Mouse (Mus musculus): ENCODE measurements around the gene Olfr1270. TPM values are rescaled to one million over a fixed set of nuclear protein-coding genes. Genes with fewer than 3 reads are reported as not detected.
"Not testable (repeated sequence)": the region's sequence is repeated elsewhere in the genome, so short reads cannot be mapped to it uniquely, and the experiment has no call there.

Gene Olfr1270
- not detected in 2 replicates for polyA plus RNA-seq (2016; fragmentation: Nextera tagmentation; extraction: Ambion mirVana)

DNA sequence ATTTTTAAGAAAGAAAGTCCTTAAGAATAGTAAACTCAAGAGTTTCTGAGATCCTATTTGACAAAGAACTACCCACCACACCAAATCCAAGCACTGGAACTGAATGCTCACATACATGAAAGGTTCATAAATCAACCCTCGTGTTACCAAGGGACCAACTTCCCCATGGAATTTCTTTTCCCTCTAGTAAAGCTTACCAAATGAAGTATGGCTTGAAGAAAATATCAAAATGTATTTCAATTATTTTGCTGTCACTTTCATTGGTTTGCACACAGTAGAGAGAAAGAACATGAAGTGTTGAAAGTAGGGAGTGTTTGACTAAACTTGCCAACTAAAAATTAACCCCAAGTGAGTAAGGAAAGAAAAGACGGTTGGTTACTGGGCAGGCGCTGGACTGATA, at the start of gene Olfr1270:
Gene Olfr1270, minus strand, starts transcription at position 101 of the 400 bp plus-strand sequence.
- no peaks in the 10 kb centered on the region for H3K4me1 ChIP-seq
- no peak within 1 kb of the TSS for H3K9ac ChIP-seq
- no peaks in the 10 kb centered on the region for H3K9me3 ChIP-seq
- H3K4me2 ChIP-seq (replicated peaks): no peak within 1 kb of the TSS
- no peak within 1 kb of the TSS for H3K4me3 ChIP-seq
- no peak for ATAC-seq (ENCODE audit: insufficient number of reproducible peaks, insufficient read depth, low FRiP score, low TSS enrichment)
- WGBS: 96% methylated on average over 3 of the region's 3 CpGs
- no peak within 1 kb of the TSS for H3K27ac ChIP-seq
- H3K36me3 ChIP-seq: no peaks in the 10 kb centered on the region
- H3K27me3 ChIP-seq: no peaks in the 10 kb centered on the region

DNA sequence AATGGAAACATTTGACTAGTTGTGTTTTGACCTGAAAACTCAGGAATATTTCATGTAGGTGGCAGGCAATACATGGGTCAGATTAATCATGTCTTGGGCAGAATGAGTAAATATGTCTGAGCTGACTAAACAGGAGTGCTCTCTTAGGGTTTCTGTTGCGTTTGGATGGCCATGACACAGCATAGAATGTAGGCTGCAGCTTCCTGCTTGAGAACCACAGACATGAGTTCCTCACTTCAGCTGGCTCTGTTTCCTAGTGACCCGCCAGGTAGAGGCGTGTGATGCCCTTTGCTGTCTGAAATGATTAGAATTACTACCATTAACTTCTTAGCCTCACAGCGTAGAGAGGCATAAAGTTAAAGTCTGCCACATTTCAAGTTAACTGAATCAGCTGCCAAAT, 46.7 kb upstream of the Olfr1270 start:
- H3K36me3 ChIP-seq; H3K27ac ChIP-seq; H3K9me3 ChIP-seq; H3K4me1 ChIP-seq; H3K4me2 ChIP-seq (replicated peaks); H3K27me3 ChIP-seq; H3K4me3 ChIP-seq; H3K9ac ChIP-seq; ATAC-seq (ENCODE audit: insufficient number of reproducible peaks, insufficient read depth, low FRiP score, low TSS enrichment): not testable (repeated sequence)
- WGBS: no CpG with 5 or more reads among the region's 4 CpGs

DNA sequence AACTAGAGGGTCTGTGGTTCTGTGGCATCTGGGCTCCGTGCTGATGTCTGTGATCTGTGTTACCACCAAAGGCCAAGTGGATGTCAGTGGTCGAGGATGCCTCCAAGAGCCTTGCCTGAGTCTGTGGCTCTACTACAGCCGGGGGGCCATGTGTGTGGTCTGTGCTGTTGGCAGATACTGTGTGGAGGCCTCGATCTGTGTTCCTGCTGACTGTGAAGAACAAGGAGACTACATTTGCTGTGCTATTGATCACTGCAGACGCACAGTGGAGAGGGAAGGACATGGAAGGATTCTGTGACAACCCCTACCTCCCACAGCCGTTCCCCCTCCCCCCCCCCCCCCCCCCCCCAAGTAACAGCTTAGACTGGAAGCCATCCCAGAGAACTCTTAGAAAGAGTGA, 42.4 kb upstream of the Olfr1270 start:
- not testable (repeated sequence) for H3K4me3 ChIP-seq; H3K27me3 ChIP-seq; H3K9me3 ChIP-seq; H3K27ac ChIP-seq; H3K4me1 ChIP-seq; ATAC-seq (ENCODE audit: insufficient number of reproducible peaks, insufficient read depth, low FRiP score, low TSS enrichment); H3K9ac ChIP-seq; H3K4me2 ChIP-seq (replicated peaks); H3K36me3 ChIP-seq
- no CpG with 5 or more reads among the region's 6 CpGs for WGBS

DNA sequence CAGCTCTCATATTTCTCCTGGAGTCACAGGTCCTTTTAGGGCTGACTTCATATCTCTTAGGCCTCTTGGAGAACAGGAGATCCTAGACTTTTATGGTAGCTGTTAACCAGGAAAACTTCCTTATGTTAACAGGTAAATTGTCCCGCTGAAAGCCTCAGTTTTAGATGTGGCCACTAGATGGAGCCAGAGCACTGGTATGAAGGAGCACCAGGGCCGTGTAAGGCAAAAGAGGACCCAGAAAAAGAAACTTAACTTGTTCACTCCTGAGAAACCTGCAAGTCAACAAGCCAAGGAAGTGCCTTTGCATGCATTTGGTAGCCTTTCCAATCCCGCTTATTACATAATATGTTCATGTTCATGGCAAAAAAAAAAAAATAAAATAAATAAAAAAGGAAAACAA, 41.9 kb upstream of the Olfr1270 start:
- H3K4me1 ChIP-seq; H3K9ac ChIP-seq; H3K27ac ChIP-seq; H3K9me3 ChIP-seq; ATAC-seq (ENCODE audit: insufficient number of reproducible peaks, insufficient read depth, low FRiP score, low TSS enrichment); H3K4me3 ChIP-seq; H3K4me2 ChIP-seq (replicated peaks); H3K27me3 ChIP-seq; H3K36me3 ChIP-seq: not testable (repeated sequence)
- WGBS: no CpG with 5 or more reads among the region's 3 CpGs

DNA sequence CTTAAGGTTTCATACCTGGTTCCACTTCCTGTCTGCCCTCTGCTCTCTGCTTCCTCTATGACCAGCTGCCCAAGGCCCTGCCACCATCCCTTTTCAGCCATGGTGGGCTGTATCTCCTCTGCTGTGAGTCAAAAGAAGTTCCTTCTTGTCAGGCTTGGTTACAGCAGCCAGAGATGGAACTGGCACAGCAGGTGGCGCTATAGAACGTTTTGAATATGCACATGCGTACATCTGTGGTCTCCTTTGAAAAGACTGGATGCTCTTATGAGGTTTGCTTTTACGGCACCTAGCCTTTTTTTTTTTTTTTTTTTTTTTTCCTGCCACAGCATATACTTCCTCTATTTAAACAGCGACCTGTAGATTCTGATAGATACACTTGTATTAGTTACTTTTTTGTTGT, 34.2 kb upstream of the Olfr1270 start:
- H3K4me2 ChIP-seq (replicated peaks); H3K36me3 ChIP-seq; H3K27me3 ChIP-seq; ATAC-seq (ENCODE audit: insufficient number of reproducible peaks, insufficient read depth, low FRiP score, low TSS enrichment); H3K9ac ChIP-seq; H3K27ac ChIP-seq; H3K9me3 ChIP-seq; H3K4me1 ChIP-seq; H3K4me3 ChIP-seq: not testable (repeated sequence)
- WGBS: no CpG with 5 or more reads among the region's 5 CpGs

DNA sequence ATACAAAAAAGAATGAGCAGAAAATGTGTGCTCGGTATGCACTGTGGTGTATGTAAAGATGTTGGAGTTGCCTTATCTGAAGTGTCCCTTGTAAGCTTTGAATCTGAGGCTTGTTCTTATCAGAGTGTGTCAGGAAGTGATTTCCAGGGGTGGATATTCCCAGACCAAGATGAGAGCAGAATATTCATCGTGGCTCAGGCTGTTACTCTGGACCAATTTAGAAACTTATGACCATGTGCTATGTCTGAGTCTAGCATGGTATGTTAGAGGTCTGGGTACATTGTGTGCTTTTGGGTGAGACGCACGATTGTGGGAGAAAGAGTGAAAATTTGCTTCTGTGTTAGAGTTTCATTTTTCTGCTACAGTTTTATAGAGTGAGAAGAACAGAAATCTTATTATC, 33.2 kb upstream of the Olfr1270 start:
- H3K4me1 ChIP-seq; H3K9me3 ChIP-seq; H3K4me3 ChIP-seq; H3K27ac ChIP-seq; H3K9ac ChIP-seq; H3K4me2 ChIP-seq (replicated peaks); H3K36me3 ChIP-seq; ATAC-seq (ENCODE audit: insufficient number of reproducible peaks, insufficient read depth, low FRiP score, low TSS enrichment); H3K27me3 ChIP-seq: not testable (repeated sequence)
- WGBS: no CpG with 5 or more reads among the region's 4 CpGs

DNA sequence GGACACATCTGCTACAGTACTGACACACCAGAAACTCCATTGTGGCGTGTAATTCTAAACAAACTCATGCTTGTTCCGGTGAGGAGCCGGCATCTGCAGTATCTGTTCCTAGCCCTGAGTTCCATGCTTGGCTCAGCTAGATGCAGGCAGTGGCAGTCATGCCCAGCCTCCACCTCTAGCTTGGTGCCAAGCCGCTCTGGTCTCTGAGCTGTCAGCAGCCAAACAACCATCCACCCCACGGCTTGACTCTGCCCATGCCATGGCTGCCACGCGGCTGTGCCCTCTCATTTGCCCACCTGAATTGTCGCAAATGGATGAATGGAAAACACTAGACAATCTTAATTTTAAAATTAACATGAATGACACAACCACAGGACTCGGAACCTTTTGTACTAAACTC, 1.0 kb upstream of the Olfr1270 start:
- Histone ChIP-seq H3K9me3 (no peaks in the 10 kb centered on the region), H3K27me3 (no peaks in the 10 kb centered on the region), H3K4me3 (no peak overlapping the region), H3K4me1 (no peaks in the 10 kb centered on the region), H3K9ac (no peak overlapping the region), H3K4me2 (replicated peaks) (no peak overlapping the region), H3K27ac (no peak overlapping the region), H3K36me3 (no peaks in the 10 kb centered on the region)
- WGBS: 89% methylated on average over 9 of the region's 9 CpGs
- no peak for ATAC-seq (ENCODE audit: insufficient number of reproducible peaks, insufficient read depth, low FRiP score, low TSS enrichment)

DNA sequence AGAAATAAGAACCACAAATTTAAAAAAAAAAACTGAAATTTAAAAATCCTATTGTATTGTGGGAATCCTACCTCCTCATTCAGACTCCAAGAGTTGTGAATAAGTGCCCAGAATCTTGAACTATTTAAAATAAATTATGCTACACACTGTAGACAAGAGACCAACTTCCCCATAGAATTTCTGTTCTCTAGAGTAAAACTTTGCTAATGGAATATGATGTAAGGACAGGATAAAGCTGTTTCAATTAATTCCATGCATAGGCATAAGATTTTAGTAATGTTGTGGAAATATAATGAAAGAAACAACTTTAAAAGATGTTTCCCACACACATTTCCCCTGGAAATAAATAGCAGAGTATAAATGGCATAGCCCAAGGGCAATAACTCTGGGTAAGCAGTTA, 10.7 kb downstream of the Olfr1270 start, which contains the start of gene Olfr32:
Gene Olfr32, minus strand, starts transcription at position 101 of the 400 bp plus-strand sequence.
- Histone ChIP-seq H3K9me3 (no peaks in the 10 kb centered on the region), H3K27me3 (no peaks in the 10 kb centered on the region), H3K4me3 (no peak within 1 kb of the TSS), H3K27ac (no peak within 1 kb of the TSS), H3K9ac (no peak within 1 kb of the TSS), H3K4me1 (no peaks in the 10 kb centered on the region), H3K36me3 (no peaks in the 10 kb centered on the region), H3K4me2 (replicated peaks) (no peak within 1 kb of the TSS)
- no peak for ATAC-seq (ENCODE audit: insufficient number of reproducible peaks, insufficient read depth, low FRiP score, low TSS enrichment)

DNA sequence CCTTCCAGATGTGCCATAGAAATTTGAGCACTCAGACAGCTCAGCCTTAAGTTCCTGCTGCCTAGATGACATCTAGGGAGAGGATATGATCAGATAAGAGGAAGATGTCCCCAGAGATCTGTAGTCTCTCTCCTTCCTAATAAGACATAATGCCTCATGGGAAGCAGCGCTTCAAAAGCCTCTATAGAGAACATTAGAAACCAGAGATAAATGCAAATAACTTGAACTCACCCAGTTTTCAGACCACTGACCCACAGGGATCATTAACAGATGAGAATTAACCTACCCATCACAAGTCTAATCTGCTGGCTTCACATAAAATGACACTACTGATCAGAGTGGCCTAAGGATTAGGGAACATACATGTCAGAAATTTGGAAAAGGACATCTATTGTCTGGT, 31.6 kb downstream of the Olfr1270 start, which contains the start of gene Olfr1269:
Gene Olfr1269, minus strand, starts transcription at position 101 of the 400 bp plus-strand sequence.
- no peak within 1 kb of the TSS for H3K4me3 ChIP-seq
- no peaks in the 10 kb centered on the region for H3K9me3 ChIP-seq
- H3K27me3 ChIP-seq: no peaks in the 10 kb centered on the region
- no peak within 1 kb of the TSS for H3K4me2 ChIP-seq (replicated peaks)
- H3K27ac ChIP-seq: no peak within 1 kb of the TSS
- no peaks in the 10 kb centered on the region for H3K36me3 ChIP-seq
- H3K4me1 ChIP-seq: no peaks in the 10 kb centered on the region
- no peak within 1 kb of the TSS for H3K9ac ChIP-seq
- WGBS: 93% methylated on average over 1 of the region's 1 CpGs
- ATAC-seq (ENCODE audit: insufficient number of reproducible peaks, insufficient read depth, low FRiP score, low TSS enrichment): no peak

Other genes starting within 250 kb of the Olfr1270 start
- not detected in 2 replicates for gene Olfr1258, start 225.8 kb downstream of the Olfr1270 start, polyA plus RNA-seq (2016; fragmentation: Nextera tagmentation; extraction: Ambion mirVana)
- gene Olfr1259, start 204.4 kb downstream of the Olfr1270 start, polyA plus RNA-seq (2016; fragmentation: Nextera tagmentation; extraction: Ambion mirVana): 0.04 TPM in 1 of 2 replicates, not detected in the other
- gene Olfr1260, start 178.8 kb downstream of the Olfr1270 start, polyA plus RNA-seq (2016; fragmentation: Nextera tagmentation; extraction: Ambion mirVana): not detected in 2 replicates
- not detected in 2 replicates for gene Olfr1261, start 161.9 kb downstream of the Olfr1270 start, polyA plus RNA-seq (2016; fragmentation: Nextera tagmentation; extraction: Ambion mirVana)
- not detected in 2 replicates for gene Olfr1262, start 152.9 kb downstream of the Olfr1270 start, polyA plus RNA-seq (2016; fragmentation: Nextera tagmentation; extraction: Ambion mirVana)
- not detected in 2 replicates for gene Olfr1263, start 141.0 kb downstream of the Olfr1270 start, polyA plus RNA-seq (2016; fragmentation: Nextera tagmentation; extraction: Ambion mirVana)
- gene Olfr1264, start 127.5 kb downstream of the Olfr1270 start, polyA plus RNA-seq (2016; fragmentation: Nextera tagmentation; extraction: Ambion mirVana): not detected in 2 replicates
- not detected in 2 replicates for gene Olfr1265, start 117.8 kb downstream of the Olfr1270 start, polyA plus RNA-seq (2016; fragmentation: Nextera tagmentation; extraction: Ambion mirVana)
- gene Olfr140, start 89.5 kb downstream of the Olfr1270 start, polyA plus RNA-seq (2016; fragmentation: Nextera tagmentation; extraction: Ambion mirVana): not detected in 2 replicates
- not detected in 2 replicates for gene Olfr1269, start 31.7 kb downstream of the Olfr1270 start, polyA plus RNA-seq (2016; fragmentation: Nextera tagmentation; extraction: Ambion mirVana)
- not detected in 2 replicates for gene Olfr32, start 10.8 kb downstream of the Olfr1270 start, polyA plus RNA-seq (2016; fragmentation: Nextera tagmentation; extraction: Ambion mirVana)
- not detected in 2 replicates for gene Olfr1506, start 71.4 kb upstream of the Olfr1270 start, polyA plus RNA-seq (2016; fragmentation: Nextera tagmentation; extraction: Ambion mirVana)
- gene Olfr142, start 104.5 kb upstream of the Olfr1270 start, polyA plus RNA-seq (2016; fragmentation: Nextera tagmentation; extraction: Ambion mirVana): not detected in 2 replicates
- gene Olfr1271, start 117.9 kb upstream of the Olfr1270 start, polyA plus RNA-seq (2016; fragmentation: Nextera tagmentation; extraction: Ambion mirVana): not detected in 2 replicates
- gene Olfr1272, start 139.8 kb upstream of the Olfr1270 start, polyA plus RNA-seq (2016; fragmentation: Nextera tagmentation; extraction: Ambion mirVana): not detected in 2 replicates
- not detected in 2 replicates for gene Gm13769, start 169.1 kb upstream of the Olfr1270 start, polyA plus RNA-seq (2016; fragmentation: Nextera tagmentation; extraction: Ambion mirVana)
- not detected in 2 replicates for gene Olfr1274-ps, start 245.6 kb upstream of the Olfr1270 start, polyA plus RNA-seq (2016; fragmentation: Nextera tagmentation; extraction: Ambion mirVana)

Data from embryonic facial prominence, embryonic 12.5 days (tissue).